Mouse (Mus musculus) thymus, adult 2 months (tissue): Measurements from ENCODE around the gene Fam151a. TPM values are rescaled to one million over a fixed set of nuclear protein-coding genes. Genes with fewer than 3 reads are reported as not detected.
A peak's percentile ranks its signal among the peaks of the same experiment; 100 is the strongest.
"Not testable (repeated sequence)": the region's sequence is repeated elsewhere in the genome, so short reads cannot be mapped to it uniquely, and the experiment has no call there.

ENCODE experiments used
- DNase-seq: peaks from one replicate; pipeline ENCODE4 v3.0.0; 2021
- H3K27ac ChIP-seq: fragments of 200-500 bp; 2 replicates; pipeline ENCODE4 v1.5.1; 2012; ENCODE audit warnings: low read length, control low read depth; ENCODE audit not compliant: control insufficient read depth, insufficient read depth
- H3K27me3 ChIP-seq: fragments of 200-500 bp; 2 replicates; pipeline ENCODE4 v1.6.1; 2012; ENCODE audit warnings: mild to moderate bottlenecking, low read length, moderate library complexity, mixed read lengths; ENCODE audit not compliant: control insufficient read depth, insufficient read depth
- H3K36me3 ChIP-seq: fragments of 200-500 bp; 2 replicates; pipeline ENCODE4 v1.6.1; 2012; ENCODE audit warnings: mild to moderate bottlenecking, low read length, moderate library complexity; ENCODE audit not compliant: control insufficient read depth, insufficient read depth
- H3K4me1 ChIP-seq: fragments of 200-500 bp; replicated peaks from 2 replicates; pipeline ENCODE4 v1.6.1; 2012; ENCODE audit warnings: low read length; ENCODE audit not compliant: control insufficient read depth, insufficient read depth
- H3K4me3 ChIP-seq: fragments of 200-500 bp; 2 replicates; pipeline ENCODE4 v1.5.1; 2012; ENCODE audit warnings: mild to moderate bottlenecking, low read length, control low read depth, moderate library complexity; ENCODE audit not compliant: control insufficient read depth, insufficient read depth
- CTCF ChIP-seq: fragments of 200-500 bp; IDR thresholded peaks from 2 replicates; pipeline ENCODE4 v1.5.1; 2012; ENCODE audit warnings: mild to moderate bottlenecking, control low read depth, low read length, moderate library complexity, borderline replicate concordance; ENCODE audit not compliant: control insufficient read depth, poor library complexity, insufficient read depth; ENCODE audit errors: extremely low read depth
- POLR2A ChIP-seq: fragments of 200-500 bp; IDR thresholded peaks from 2 replicates; pipeline ENCODE4 v1.6.1; 2012; ENCODE audit warnings: mild to moderate bottlenecking, low read length, control low read depth, moderate library complexity; ENCODE audit not compliant: control insufficient read depth, poor library complexity, insufficient read depth; ENCODE audit errors: extremely low read depth
- WGBS: fragments of 180-500 bp; shearing (Covaris S2); methylation state at CpG from one replicate; pipeline ENCODE4 v1.1.7; 2018; 5-methylcytosine and 5-hydroxymethylcytosine counted together
- polyA plus RNA-seq: library from polyadenylated mRNA; depleted of rRNA; stranded (reverse); fragments of >200 nt; gene quantifications from 2 replicates; pipeline ENCODE4 v1.2.3, GENCODE M21; 2012

Gene Fam151a
- polyA plus RNA-seq, 1 experiment = 1.2 TPM

- peaks cover 16% of the 10 kb centered on the region for H3K4me1 ChIP-seq
- H3K36me3 ChIP-seq = no peaks in the 10 kb centered on the region
- H3K27me3 ChIP-seq = no peaks in the 10 kb centered on the region
- H3K27ac ChIP-seq = no peak overlapping the region
- TF ChIP-seq POLR2A (no peak), CTCF (no peak)
- 88% methylated on average over 7 of the region's 7 CpGs for WGBS
- DNase-seq = no peak
- no peak overlapping the region for H3K4me3 ChIP-seq
Measured at GRCm38 (mm10) chr4:106785345-106785744, 51.7 kb downstream of the Fam151a start.

DNA sequence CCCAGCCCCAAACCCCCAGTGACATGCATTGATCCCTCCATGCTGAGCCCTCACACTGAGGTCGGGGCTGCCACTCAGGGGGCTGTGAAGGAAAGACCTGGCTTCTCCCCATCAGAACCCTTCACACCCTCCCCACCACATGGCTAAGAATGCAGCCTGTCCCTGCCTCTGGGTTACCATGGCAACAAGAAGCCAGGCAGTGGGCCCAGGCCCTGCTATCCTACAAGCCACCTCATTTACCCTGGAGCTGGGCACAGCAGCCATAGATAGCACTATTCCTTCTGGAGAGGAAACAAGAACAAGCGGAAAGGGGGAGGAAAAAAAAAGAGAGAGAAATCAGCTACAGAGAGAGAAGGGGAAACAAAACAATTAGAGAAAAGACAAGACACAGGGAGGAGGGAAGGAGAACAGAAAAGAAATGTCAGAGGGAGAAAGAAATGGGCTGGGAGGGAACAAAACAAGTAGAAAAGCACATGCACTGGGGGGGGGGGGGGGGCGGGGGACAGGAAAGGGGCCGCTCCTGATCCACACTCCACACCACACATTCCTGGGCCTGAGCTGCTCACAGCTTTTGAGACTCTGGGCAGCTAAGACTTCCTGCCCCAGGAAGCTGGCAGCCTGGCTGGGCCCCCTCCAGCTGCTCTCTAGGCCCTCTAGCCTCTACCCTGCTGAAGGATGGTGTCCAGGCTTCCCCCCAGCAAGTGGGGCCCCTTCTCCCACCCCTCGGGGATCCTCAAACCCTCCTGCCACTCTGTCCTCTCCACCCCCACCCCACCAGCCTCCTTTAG, 52.3 kb downstream of the Fam151a start:
- WGBS = 23% methylated on average over 5 of the region's 5 CpGs
- H3K27ac ChIP-seq = no peak overlapping the region

GRCm38 (mm10) chr4:106787830-106788229, 54.1 kb downstream of the Fam151a start:
- peak; percentile 49 for DNase-seq
- WGBS = 28% methylated on average over 7 of the region's 7 CpGs
- H3K27ac ChIP-seq = no peak overlapping the region

More for the DNA sequence above, 52.3 kb downstream of the Fam151a start:
- DNase-seq = no peak
- TF ChIP-seq POLR2A (no peak), CTCF (no peak)
- H3K4me3 ChIP-seq = no peak overlapping the region
- no peaks in the 10 kb centered on the region for H3K27me3 ChIP-seq
- H3K36me3 ChIP-seq = no peaks in the 10 kb centered on the region
- peaks cover 16% of the 10 kb centered on the region for H3K4me1 ChIP-seq

DNA sequence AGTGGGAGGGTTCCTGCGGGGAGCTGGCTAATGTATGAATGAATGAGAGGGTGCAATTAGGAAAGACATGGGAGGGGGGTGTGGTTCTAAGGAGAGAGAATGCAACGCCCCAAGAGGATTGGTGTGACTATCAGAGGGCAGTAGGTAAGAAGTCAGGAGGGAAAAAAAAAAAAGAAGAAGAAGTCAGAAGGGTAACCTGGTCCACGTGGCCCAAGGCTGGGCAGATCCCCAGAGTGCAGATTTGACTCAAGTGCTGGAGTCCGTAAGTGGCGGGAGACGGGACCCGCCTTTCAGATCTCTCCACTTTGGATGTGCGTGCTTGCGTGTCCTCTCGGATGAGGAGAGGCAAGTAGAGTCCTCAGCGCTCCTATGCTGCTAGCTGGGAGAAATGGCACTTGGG, 54.9 kb downstream of the Fam151a start:
- TF ChIP-seq CTCF (no peak), POLR2A (no peak)
- Histone ChIP-seq H3K36me3 (no peaks in the 10 kb centered on the region), H3K27me3 (no peaks in the 10 kb centered on the region), H3K4me1 (peaks cover 21% of the 10 kb centered on the region), H3K27ac (no peak overlapping the region), H3K4me3 (no peak overlapping the region)
- DNase-seq = no peak
- 91% methylated on average over 11 of the region's 11 CpGs for WGBS

More at GRCm38 (mm10) chr4:106787830-106788229, 54.1 kb downstream of the Fam151a start:
- Histone ChIP-seq H3K27me3 (no peaks in the 10 kb centered on the region), H3K4me3 (no peak overlapping the region), H3K36me3 (no peaks in the 10 kb centered on the region), H3K4me1 (peaks cover 16% of the 10 kb centered on the region)
- TF ChIP-seq CTCF = no peak
- TF ChIP-seq POLR2A = no peak

DNA sequence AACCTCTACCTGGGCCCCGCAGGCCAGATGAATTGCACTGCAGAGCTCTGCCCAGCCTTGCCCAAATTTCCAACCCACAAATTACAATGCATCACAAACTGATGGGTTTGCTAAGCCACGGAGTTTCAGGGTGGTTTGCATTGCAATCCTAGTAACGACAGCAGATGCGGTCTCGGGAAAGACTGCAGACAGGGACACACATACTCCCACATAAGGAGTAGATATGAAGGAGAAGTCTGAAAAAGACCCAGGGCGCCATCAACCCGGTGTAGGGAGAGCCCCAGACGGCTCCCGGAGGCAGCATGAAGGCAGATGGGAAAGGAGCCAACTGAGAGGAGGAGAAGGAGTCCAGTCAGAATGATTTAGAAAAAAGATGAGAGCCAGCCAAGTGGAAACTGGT, 56.0 kb downstream of the Fam151a start:
- H3K4me3 ChIP-seq = no peak overlapping the region
- TF ChIP-seq CTCF (no peak), POLR2A (no peak)
- H3K36me3 ChIP-seq = no peaks in the 10 kb centered on the region
- DNase-seq = no peak
- no peaks in the 10 kb centered on the region for H3K27me3 ChIP-seq
- H3K27ac ChIP-seq = no peak overlapping the region
- WGBS = 65% methylated on average over 9 of the region's 9 CpGs
- H3K4me1 ChIP-seq = peaks cover 26% of the 10 kb centered on the region

DNA sequence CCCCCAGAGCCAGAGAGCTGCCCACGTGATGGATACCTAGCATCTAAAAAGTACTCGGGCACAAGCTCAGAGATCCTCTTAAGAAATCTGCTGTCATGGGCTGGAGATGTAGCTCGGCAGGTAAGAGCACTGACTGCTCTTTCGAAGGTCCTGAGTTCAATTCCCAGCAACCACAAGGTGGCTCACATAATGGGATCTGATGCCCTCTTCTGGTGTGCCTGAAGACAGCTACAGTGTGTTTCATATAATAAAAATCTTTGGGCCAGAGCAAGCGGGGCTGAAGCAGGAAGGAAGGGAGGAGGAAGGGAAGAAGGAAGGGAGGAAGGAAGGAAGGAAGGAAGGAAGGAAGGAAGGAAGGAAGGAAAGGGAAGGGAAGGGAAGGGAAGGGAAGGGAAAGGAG, 56.5 kb downstream of the Fam151a start:
- H3K4me1 ChIP-seq = peaks cover 31% of the 10 kb centered on the region
- H3K4me3 ChIP-seq, H3K27ac ChIP-seq, H3K36me3 ChIP-seq, H3K27me3 ChIP-seq, DNase-seq: not testable (repeated sequence)
- 93% methylated on average over 5 of the region's 5 CpGs for WGBS

- WGBS = 96% methylated on average over 1 of the region's 1 CpGs
- H3K27ac ChIP-seq = no peak overlapping the region
- peaks cover 32% of the 10 kb centered on the region for H3K4me1 ChIP-seq
- DNase-seq = no peak
- no peak overlapping the region for H3K4me3 ChIP-seq
- no peaks in the 10 kb centered on the region for H3K27me3 ChIP-seq
- TF ChIP-seq CTCF (no peak), POLR2A (no peak)
- no peaks in the 10 kb centered on the region for H3K36me3 ChIP-seq
Measured at GRCm38 (mm10) chr4:106790938-106791337, 57.2 kb downstream of the Fam151a start.
